Mouse (Mus musculus) ovary, postnatal 10 days (tissue): ENCODE data around the gene Tsr2.

Source experiments
- DNase-seq: peaks from one replicate; pipeline ENCODE4 v3.0.0; 2022; ENCODE audit warnings: low spot score

The Tsr2 gene

GRCm38 (mm10) chrX:151096171-151097058, at the start of gene Tsr2:
Gene Tsr2 (minus strand): TSS chrX:151096543.
- peak; percentile 24 for DNase-seq

- no peak for DNase-seq
These were observed 36.4 kb upstream of the Tsr2 start for GRCm38 (mm10) chrX:151132785-151133184.

DNA sequence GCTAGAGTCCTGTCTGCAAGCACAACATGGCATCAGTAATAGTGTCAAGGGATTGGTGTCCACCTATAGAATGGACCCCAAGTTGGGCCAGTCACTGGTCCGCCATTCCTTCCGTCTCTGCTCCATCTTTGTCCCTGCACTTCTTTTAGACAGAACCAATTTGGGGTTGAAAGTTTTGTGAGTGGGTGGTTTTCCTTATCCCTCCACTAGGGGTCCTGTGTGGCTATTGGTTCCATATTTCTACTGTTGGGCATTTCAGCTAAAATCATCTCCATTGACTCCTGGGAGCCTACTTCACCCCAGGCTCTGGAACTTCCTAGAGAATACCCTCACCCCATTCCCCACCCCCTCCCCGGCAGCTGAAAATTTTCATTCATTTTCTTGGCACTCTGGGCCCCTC, 34.1 kb upstream of the Tsr2 start:
- DNase-seq, result no peak

GRCm38 (mm10) chrX:151123933-151124332, 27.6 kb upstream of the Tsr2 start:
- DNase-seq, result no peak

DNA sequence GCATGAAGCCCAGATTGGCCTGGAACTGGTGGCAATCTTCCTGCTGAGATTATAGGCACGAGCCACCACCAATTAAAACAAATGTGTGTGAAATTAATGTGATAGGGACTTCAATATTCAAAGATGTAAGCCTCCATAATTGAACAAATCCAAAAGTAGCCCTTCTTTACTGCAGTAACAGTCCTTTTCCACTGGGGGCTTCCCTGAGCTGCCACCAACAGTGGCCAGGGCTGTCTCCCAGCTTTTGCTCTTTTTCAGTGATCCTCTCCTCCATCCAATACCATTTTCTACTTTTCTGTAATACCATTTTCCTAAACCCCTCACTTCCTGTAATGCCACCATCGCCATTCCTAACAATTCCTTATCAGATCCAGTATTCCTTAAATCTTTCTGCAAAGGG, 21.1 kb upstream of the Tsr2 start:
- DNase-seq, result no peak

- no peak for DNase-seq
These were observed 20.5 kb upstream of the Tsr2 start for GRCm38 (mm10) chrX:151116795-151117194.

DNA sequence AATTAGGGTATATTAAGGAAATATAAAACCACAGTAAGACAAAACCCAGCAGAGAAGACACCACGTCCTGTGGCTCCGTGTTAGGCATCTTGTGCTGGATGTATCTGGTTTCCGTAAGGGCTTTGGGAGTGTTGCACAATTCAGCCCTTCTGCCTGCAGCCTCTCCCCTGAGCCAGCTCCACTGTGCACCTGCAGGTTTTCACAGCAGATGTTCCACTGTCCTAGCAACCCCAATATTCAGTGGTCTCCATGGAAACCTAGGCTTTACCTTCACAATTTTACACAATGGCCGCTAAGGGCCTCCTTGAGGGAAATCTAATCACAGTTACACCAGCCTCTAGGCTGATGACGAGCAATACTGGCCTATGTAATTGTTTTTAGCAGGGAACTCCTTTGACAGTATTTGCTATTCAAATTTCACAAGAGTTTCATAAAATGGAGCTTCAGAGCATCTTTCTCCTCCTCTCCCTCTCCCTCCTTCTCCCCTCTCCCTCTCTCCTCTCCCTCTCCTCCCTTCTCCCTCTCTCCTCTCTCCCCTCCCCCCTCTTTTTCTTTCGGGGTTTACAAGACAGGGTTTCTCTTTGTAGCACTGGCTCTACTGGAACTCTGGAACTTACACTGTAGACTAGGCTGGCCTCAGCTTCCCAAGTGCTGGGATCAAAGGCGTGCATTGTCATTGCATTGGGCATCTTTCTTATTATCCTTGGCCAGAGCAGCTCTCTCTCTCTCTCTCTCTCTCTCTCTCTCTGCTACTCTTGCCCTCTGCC, 11.1 kb upstream of the Tsr2 start:
- DNase-seq, result no peak

- DNase-seq, result no peak
These were observed 8.9 kb downstream of the Tsr2 start for GRCm38 (mm10) chrX:151087418-151087817.

DNA sequence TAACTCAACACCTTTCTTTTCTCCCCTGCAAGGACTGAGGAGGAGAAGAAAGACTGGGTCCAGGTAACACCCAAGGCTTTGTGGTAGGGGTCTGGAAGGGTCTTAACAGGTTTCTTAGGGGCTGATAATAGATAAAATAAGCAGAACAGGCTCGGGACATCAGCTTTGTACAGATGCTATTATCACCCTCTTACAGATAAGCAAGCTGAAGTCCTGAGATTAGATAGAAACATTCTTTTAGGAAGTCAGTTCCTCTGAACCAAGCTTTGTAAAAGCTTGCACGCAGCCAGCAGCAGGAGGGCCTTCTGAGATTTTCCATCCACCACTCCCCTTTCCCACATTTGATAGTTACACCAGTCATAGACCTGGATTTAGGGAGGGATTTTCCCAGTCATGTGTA, 10.7 kb downstream of the Tsr2 start:
- DNase-seq, result no peak

GRCm38 (mm10) chrX:151076941-151077485, 19.3 kb downstream of the Tsr2 start:
- DNase-seq, result no peak

DNA sequence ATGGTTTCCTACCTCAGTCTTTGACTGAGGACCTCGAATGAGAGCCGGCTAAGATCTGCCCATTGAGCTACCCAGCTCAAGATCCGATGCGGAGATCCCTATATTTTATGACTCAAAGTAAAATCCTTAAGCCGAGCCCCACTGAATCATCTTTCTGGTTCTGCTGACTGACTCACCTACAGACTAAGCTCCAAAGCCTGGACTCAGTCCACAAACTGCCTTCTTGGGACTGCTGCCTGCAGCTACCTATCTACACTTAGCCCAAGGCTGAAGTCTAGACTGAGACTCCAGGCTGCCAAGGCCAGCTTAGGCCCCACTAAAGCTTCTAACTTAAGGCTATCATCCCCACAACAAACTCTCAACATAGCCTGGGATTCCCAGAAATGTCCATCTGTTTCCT, 20.3 kb downstream of the Tsr2 start:
- no peak for DNase-seq

DNA sequence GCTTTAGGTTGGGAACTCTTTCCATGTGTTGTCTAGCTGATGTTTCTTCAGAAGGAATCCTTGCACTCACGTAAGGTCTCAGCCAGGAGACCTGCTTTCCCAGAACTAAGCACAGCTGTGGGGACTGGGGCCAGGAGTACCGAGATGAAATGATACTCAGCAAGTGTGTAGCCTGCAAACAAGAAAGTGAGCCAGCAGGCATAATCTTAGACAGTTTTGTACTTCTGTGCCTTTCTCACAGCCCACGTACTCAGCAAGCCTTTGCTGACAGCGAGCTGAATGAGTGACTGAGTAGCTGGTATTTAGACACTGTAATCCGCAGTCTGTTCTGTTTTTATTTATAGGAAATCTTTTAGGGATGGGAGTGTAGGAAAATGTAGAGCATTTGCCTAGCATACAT, 28.5 kb downstream of the Tsr2 start:
- DNase-seq, result no peak

DNA sequence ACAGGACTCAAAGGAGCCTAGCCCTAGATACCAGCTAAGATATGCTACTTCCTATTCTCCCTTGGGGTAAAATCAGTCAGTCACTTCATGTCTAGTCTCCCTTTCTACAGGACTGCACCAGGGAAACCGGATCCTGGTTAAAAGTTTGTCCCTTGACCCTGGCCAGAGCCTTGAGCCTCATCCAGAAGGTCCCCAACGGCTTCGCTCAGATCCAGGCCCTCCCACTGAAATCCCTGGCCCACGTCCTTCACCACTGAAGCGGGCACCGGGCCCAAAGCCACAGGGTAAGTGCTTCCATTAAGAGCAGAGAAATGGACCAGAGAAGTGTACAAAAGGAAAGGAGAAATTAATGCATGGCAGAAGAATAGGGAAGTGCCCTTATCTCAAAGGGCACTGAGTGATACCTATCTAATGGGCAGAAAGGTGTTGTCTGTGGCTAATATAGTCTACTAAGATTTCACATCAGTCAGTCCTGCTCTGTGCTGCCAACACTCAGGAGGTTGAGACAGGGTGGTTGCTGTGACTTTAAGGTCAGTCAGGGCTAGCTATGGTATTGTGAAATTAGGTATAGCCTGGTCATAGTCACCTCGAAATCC, 30.2 kb downstream of the Tsr2 start:
- no peak for DNase-seq

GRCm38 (mm10) chrX:151061615-151062299, 34.6 kb downstream of the Tsr2 start:
- no peak for DNase-seq

- no peak for DNase-seq
These were observed 37.0 kb downstream of the Tsr2 start for GRCm38 (mm10) chrX:151059346-151059745.

DNA sequence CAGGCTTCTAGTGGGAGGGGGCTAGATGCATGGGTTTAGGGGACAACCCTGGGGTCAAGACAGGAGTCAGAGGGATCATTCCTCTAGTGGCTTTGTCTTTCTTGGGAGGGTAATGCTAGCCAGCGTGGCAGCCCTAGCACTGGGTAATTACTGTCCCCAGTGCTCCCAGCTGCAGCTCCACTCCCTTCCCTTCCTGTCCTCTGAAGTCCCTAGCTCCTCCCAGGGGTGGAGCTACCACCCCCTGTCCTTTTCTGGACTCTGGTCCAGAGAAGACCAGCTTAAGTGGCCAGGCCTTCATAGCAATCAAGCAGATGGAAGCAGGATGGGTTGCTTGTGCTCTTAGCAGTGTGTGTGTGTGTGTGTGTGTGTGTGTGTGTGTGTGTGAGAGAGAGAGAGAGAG, 40.8 kb downstream of the Tsr2 start:
- no peak for DNase-seq

- DNase-seq, result no peak
These were observed 41.9 kb downstream of the Tsr2 start for GRCm38 (mm10) chrX:151054489-151054888.

GRCm38 (mm10) chrX:151050337-151050736, 46.0 kb downstream of the Tsr2 start:
- DNase-seq, result no peak

GRCm38 (mm10) chrX:151049661-151050215, 46.6 kb downstream of the Tsr2 start:
- DNase-seq, result no peak

DNA sequence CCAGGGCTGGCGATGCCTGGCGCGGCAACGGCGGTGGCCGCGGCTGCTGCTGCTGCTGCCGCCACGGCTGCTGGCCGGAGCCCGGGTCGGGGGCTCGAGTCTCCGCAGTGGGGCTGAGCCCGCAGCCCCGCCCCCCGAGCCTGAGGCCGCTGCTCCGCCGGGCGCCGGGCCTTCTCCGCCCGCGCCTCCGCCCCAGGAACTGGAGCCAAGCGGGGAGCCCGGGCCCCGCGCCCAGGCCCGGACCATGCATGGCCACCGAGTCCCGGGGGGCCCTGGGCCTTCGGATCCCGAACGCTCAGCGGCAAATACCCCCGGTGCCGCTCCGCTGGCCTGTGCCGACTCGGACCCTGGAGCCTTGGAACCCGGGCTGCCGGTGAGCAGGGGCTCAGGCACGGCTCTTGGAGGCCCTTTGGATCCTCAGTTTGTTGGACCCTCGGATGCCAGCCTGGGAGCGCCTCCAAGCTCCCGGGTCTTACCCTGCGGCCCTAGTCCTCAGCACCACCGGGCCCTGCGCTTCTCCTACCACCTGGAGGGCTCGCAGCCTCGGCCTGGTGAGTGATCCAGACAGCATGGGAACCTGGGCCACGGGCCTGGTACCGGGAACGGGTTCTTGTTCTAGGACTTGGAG, 48.8 kb downstream of the Tsr2 start:
- DNase-seq, result peak; percentile 10

GRCm38 (mm10) chrX:151046777-151047430, 49.4 kb downstream of the Tsr2 start:
- peak; percentile 53 for DNase-seq
